Mouse (Mus musculus) 3134 (cell line): ENCODE measurements at regions not wholly inside any gene's neighbourhood (a gene's known extent, or its start where the extent isn't known, plus 50 kb on each side); places are given as distances from the start of the nearest gene placed in this dataset.

Source experiments
- DNase-seq: peaks from one replicate; pipeline ENCODE4 v3.0.0-alpha.2; 2011; ENCODE audit warnings: low spot score; ENCODE audit not compliant: insufficient read length; ENCODE audit errors: extremely low read depth

- peak; percentile 14 for DNase-seq
These were observed 232.1 kb downstream of the Gadd45g start for GRCm38 (mm10) chr13:52078561-52078960.

- DNase-seq = peak; percentile 77
These were observed 233.3 kb downstream of the Gadd45g start for GRCm38 (mm10) chr13:52079678-52080246.

GRCm38 (mm10) chr13:52083601-52084455 lies 237.3 kb downstream of the Gadd45g start:
- no peak for DNase-seq

- no peak for DNase-seq
These were observed 238.6 kb downstream of the Gadd45g start for GRCm38 (mm10) chr13:52085110-52085509.

- DNase-seq = no peak
These were observed 241.8 kb downstream of the Gadd45g start for GRCm38 (mm10) chr13:52088319-52088718.

GRCm38 (mm10) chr13:52090365-52090764 lies 243.9 kb downstream of the Gadd45g start:
- no peak for DNase-seq

GRCm38 (mm10) chr13:52094785-52095184 lies 248.3 kb downstream of the Gadd45g start:
- DNase-seq = no peak

GRCm38 (mm10) chr13:52096506-52096905 lies 250.0 kb downstream of the Gadd45g start:
- no peak for DNase-seq

- no peak for DNase-seq
These were observed 259.6 kb downstream of the Gadd45g start for GRCm38 (mm10) chr13:52105989-52106642.

- no peak for DNase-seq
These were observed 262.0 kb downstream of the Gadd45g start for GRCm38 (mm10) chr13:52108349-52108921.

GRCm38 (mm10) chr13:52109039-52109759 lies 262.7 kb downstream of the Gadd45g start:
- no peak for DNase-seq

GRCm38 (mm10) chr13:52110750-52111149 lies 264.3 kb downstream of the Gadd45g start:
- DNase-seq = peak; percentile 43

- peak; percentile 18 for DNase-seq
These were observed 267.1 kb downstream of the Gadd45g start for GRCm38 (mm10) chr13:52113549-52113948.

- DNase-seq = no peak
These were observed 268.0 kb downstream of the Gadd45g start for GRCm38 (mm10) chr13:52114431-52114830.

GRCm38 (mm10) chr13:52114962-52115361 lies 268.5 kb downstream of the Gadd45g start:
- peak; percentile 80 for DNase-seq

- DNase-seq = no peak
These were observed 269.8 kb downstream of the Gadd45g start for GRCm38 (mm10) chr13:52116241-52116640.

- no peak for DNase-seq
These were observed 270.3 kb downstream of the Gadd45g start for GRCm38 (mm10) chr13:52116756-52117155.

GRCm38 (mm10) chr13:52120795-52121194 lies 274.3 kb downstream of the Gadd45g start:
- no peak for DNase-seq

- no peak for DNase-seq
These were observed 278.6 kb downstream of the Gadd45g start for GRCm38 (mm10) chr13:52125037-52125436.

GRCm38 (mm10) chr13:52127751-52128150 lies 281.3 kb downstream of the Gadd45g start:
- DNase-seq = no peak

- no peak for DNase-seq
These were observed 283.0 kb downstream of the Gadd45g start for GRCm38 (mm10) chr13:52129466-52129865.
